Mouse (Mus musculus): Measurements from ENCODE around the gene Ywhab.

The Ywhab gene

DNA sequence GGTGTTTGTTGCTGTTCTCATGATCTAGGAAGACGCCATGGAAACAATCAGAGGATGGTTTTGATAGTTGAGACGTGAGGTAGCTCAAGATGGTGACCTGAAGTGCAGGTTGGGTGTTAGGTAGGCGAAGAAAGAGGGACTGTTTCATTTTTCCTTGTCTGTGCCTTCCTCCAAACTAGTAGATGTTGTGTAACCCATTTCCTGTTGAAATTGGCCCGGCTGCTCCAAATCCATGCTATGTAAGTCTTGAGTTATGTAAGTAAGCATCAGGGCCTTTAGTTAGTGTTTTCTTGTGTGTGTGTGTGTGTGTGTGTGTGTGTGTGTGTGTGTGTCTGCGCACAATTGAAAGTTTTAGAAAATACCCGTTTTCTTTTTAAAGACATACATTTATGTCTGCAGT lies 14.5 kb downstream of the Ywhab start:
- DNase-seq (ENCODE audit: low spot score in 2 of 2): no peak

DNA sequence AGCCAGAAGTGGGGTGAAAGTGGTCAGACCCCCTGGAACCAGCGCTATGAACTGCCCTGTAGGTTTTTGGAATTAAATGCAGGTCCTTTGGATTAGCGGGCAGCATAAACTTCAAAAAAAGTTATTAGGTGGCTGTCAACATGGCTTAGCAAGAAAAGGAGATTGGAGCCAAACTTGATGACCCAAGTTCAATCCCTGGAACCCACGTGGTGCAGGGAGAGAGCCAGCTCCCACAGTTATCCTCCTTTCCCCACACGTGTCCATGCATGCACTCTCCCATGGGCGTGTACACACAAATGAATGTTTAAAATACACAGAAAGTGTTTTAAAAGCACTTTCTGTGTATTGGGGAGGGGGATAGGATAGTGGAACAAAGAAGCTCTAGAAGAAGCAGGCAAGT lies 15.7 kb downstream of the Ywhab start:
- no peak for DNase-seq (ENCODE audit: low spot score in 2 of 2)

DNA sequence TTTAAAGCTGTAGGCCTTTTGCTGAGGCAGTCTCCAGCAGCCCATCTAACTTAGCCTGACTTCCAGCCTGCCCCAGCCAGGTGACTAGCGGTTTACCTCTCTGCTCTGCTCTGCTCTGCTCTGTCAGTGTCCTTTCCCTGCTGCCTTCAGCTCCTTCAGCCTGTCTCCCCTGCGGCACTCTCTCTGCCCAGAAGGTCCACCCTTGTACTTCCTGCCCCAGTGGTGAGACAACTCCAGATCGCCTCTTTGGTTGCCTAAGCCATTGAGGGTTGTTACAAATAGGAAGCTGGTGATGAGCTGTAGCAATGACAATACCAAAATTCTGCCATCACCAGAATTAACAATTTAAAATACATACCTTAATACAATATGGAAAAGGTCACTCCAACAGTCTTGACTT lies 16.2 kb downstream of the Ywhab start:
- DNase-seq (ENCODE audit: low spot score in 2 of 2): no peak

DNA sequence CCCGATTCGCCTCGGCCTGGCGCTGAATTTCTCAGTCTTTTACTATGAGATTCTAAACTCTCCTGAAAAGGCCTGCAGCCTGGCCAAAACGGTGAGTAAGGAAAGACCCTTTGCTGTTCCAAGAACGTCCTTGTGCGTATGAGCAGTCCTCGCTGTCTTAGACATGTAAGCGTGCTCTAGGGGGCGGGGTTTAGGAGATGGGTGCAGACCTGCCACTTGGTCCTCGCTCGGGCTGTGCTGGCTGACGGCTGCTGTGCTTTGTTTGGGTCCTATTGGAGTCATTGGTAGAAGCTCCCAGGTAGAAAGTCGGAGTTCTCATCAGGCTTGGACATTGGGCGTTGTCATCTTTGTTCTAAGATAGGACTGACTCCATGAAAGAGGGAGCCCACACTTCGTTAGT lies 20.5 kb downstream of the Ywhab start:
- DNase-seq (ENCODE audit: low spot score in 2 of 2): no peak

DNA sequence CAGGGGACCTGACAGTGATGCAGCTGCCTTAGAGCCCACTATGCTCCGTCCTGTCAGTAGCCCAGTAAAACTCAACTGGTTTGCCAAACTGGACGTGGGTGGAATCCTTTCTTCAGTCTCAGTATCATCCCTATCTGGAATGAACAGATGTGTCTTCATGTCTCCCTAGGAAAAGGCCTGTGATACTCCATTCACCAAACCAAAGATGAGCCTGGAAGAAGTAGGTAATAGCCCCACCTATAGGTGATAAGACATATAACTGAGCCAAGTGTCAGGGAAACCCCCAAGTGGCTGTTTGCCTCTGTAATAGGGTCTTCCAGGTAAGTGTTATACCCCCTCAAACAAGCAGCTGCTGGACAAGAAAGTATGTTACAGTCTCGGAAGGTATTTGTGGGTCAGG lies 24.1 kb downstream of the Ywhab start:
- no peak for DNase-seq (ENCODE audit: low spot score in 2 of 2)

DNA sequence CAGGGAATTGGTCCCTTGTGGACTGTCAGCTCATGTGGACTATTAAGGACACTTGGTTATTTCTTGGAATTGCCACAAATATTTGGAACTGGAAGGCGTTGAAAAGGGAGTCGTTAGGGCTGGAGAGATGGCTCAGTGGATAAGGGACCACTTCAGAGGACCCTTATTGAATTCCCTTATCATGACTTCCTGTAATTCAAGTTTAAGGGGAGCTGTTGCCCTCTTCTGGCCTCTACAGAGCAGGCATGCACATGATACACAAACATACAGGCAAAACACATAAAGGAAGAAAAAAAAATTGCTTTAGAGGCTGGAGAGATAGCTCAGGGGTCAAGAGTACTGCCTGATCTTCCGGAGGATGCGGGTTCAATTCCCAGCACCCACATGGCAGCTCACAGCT lies 25.2 kb downstream of the Ywhab start:
- DNase-seq (ENCODE audit: low spot score in 2 of 2): no peak

DNA sequence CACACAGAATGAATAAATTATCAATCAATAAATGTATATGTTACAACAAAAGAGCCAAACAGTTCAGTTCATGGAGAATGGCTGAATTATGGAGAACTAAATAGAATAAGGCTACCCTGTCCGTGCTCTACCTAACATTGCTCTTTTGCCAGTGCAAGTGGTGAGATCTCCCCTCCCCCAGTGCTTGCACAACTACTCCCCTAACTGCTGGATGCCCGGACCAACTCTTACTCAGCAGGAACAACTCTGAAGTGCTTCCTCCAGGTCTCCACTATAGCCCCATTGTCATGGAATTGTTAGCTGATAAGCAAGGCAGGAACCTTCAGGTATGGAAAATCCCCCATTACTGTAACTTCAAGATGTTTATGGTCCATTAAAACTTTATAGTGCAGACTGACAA lies 27.3 kb downstream of the Ywhab start:
- DNase-seq (ENCODE audit: low spot score in 2 of 2): no peak

DNA sequence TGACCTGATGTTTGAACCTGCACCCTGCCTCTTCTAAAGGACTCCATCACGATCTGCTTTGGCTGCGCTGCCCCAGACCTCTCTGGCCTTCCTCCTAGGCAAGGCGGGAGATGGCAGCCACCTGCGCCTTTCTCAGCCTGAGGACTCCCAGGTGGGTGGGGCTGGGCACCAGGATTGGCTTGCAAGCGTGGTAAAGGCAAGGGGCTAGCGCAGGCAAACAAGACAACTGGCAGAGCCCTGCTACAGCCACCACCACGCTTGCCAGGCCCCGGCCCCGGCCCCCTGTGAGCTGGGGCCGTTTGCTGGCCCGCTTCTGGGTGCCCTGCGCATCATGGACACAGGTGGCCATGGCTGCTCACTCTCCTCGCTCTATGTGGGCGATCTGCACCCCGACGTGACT lies 30.4 kb downstream of the Ywhab start, which contains the start of gene Pabpc1l:
TSS of gene Pabpc1l (plus strand) at position 301 of the 400 bp plus-strand sequence.
- no peak for DNase-seq (ENCODE audit: low spot score in 2 of 2)

DNA sequence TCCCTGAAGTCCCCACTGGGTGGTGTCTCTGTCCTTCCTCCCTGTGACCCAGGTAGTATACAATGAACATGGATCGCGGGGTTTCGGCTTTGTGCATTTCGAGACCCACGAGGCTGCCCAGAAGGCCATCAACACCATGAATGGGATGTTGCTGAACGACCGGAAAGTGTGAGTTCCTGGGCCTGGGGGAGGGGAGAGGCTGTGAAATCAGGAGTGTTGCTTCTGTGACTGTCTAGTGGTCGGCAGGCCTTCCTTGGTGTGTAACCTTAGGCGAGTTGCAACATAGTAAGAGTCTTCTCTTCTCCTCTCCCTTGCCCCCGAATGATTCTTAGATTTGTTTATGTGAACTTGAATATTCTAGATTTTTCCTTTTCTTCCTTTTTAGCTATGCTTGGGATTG lies 36.4 kb downstream of the Ywhab start:
- DNase-seq (ENCODE audit: low spot score in 2 of 2): no peak

DNA sequence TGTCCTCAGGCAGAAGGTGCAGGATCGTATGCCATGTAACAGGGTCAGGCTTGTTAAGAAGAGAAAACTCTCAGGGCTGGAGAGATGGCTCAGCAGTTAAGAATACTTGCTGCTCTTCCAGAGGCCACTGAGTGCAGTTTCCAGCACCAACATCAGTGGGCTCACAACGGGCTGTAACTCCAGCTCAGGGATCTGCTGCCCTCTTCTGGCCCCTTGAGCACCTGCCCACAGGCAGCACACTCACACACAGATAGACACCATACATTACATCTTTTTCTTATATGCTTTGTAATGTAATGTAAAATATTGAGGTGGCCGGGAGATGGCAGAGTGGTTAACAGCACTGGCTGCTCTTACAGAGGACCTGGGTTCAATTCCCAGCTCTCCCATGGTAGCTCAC lies 38.2 kb downstream of the Ywhab start:
- no peak for DNase-seq (ENCODE audit: low spot score in 2 of 2)

DNA sequence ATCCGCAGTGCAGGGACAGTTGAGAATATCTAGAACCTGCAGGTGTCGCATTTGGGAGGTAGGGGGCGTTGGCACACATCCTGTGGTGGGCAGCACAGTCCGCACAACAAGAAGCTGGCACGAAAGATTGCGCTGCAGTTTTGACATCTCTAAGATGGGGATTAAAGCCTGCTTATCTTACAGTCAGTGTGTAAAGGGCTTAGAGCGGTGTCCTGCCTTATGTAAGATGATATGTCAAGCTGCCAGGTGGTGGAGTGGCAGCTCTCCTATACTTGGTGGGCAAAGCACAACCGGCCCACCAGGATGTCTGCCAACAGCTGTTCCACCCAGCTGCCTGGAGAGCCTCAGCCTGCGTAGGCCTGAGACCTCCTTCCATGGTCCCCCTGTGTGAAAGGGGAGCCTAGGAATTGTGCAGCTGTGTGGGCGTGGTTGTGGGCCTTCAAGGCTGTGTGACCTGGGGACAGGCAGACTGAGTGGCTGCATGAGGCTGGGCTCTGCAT lies 41.8 kb downstream of the Ywhab start:
- no peak for DNase-seq (ENCODE audit: low spot score in 2 of 2)

DNA sequence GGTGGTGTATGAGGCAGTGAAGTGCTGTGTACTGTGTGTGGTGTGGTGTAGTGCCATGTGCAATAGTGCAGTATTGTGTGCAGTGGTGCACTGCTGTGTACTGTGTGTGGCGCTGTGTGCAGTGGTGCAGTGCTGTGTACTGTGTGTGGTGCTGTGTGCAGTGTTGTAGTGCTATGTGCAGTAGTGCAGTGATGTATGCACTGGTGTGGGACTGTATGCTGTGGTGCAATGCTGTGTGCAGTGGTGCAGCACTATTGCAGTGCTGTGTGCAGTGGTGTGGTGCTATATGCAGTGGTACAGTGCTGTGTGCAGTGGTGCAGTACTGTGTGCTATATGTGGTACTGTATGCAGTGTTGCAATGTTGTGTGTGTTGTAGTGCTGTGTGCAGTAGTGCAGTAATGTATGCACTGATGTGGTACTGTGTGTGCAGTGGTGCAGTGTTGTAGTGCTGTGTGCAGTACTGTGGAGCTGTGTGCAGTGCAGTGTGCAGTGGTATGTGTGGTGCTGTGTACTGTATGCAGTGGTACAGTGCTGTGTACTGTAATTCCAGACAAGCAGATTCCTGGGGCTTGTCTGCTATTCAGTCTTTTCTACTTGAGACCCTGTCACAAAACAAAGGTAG lies 43.8 kb downstream of the Ywhab start:
- no peak for DNase-seq (ENCODE audit: low spot score in 2 of 2)

DNA sequence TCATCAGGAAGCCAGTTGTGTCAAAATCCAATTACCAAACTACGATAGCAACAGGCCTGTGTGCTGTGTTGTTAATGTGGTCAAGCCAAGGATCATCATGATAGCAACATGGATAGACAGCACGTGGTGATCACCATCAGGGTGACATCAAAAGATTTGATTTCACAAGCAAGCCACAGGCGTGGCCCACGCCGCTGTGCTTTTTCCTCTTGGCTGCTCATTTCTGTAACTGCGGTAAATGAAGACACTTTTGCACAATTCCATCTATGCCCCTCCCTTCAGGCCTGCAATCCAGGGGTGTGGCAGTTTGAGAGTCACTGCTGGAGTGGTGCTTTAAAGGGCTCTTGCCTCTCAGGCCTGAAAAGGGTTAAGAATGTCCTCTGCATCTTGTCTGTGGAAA lies 46.2 kb downstream of the Ywhab start:
- no peak for DNase-seq (ENCODE audit: low spot score in 2 of 2)

DNA sequence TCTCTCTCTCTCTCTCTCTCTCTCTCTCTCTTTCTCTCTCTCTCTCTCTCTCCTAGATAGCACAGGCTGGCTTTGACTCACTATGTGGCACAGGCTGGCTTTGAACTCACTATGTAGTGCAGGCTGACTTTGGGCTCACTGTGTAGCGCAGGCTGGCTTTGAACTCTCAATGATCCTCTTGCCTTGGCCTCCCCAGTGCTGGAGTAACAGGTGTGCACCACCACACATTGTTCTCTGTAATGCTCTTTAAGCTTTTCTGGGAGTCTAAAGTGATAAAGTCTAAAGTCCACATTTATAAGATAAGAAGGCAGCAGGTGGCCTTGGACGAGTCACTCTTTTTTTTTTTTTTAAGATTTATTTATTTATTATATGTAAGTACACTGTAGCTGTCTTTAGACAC lies 46.8 kb downstream of the Ywhab start:
- DNase-seq (ENCODE audit: low spot score in 2 of 2): no peak

DNA sequence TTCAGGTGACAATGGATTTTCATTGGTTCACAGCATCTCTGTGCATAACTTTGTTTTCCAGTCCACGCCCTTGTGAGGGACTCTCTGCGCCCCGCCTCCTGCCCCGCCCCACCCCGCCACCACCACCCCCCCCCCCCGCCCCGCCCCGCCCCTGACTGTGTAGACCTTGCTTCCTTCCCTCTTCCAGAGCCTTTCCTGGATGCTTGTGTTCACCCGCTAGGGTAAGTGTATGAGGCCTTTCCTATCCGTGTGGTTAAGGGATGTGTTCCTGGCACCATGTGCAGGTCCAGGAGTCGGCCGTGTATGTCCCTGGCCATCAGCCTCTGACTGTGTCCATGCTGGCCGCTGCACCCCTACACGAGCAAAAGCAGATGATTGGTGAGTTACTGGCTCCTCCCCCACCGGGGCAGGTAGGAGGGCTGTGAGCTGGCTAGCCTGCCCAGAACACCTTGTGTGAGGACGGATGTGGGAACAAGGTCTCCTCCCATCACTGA lies 52.5 kb downstream of the Ywhab start:
- DNase-seq (ENCODE audit: low spot score in 2 of 2): no peak

DNA sequence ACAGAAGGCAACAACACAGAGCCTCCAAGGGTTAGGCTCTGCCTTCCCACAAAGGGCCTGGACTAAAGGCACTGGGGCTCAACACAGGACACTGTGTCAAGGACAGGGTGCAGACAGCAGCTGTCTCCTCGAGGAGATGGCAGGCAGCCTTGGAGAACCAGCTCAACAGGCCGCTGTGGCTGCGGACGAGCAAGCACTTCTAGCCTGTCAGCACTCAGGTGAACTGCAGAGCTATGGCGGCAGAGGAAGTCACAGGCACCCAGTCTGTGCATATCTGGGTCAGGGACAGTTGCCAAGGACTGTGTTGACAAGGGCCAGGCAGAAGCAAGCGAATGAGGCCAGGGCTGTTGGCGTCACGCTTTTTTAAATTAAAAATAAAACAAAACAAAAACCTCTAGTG lies 59.0 kb downstream of the Ywhab start:
- DNase-seq (ENCODE audit: low spot score in 2 of 2): no peak

DNA sequence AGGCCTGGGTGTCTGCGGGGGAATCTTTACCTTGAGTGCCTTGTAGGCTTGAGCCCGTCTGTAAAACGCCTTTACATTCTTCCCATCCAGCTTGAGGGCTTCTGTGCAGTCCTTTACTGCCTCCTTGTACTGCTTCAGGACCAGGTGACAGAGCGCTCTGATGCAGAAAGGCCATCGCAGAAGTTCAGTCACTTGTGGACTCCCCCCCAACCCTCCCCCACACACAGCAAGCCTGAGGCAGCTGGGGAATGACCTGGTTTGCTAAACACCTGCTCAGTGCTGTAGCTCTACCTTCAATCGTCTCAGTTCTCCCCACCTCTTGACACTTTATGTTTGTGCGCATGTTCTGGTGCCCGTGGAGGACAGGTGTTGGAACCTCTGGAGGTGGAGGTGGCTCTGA lies 59.9 kb downstream of the Ywhab start:
- DNase-seq (ENCODE audit: low spot score in 2 of 2): no peak

DNA sequence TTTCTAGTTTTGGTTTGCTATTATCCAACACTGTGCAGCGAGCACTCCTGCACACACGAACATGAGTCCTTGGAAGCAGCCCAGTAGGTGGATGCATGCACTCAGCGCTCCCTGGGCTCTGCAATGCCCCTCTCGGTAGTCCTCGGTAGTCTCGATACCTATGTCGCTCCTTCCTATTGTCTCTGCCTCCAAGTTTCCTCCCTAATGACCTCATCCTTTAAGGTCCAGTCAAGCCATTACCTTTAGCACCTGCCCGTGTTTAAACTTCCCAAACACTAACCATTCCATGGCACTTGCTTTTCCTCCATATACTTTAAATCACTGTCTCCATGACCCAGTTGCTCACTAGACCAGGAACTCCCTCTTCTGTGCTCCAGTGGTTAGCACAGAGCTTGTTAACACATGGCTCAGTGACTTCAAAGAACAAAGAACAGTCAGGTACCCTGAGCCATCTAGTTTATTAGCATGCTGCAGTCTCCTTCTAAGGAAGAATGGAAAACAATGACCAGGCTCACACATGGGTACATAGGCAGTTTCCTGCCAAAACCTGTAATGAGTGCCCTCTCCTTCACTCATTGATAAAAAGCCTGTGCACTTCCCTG lies 65.0 kb downstream of the Ywhab start:
- no peak for DNase-seq (ENCODE audit: low spot score in 2 of 2)

Measured in frontal cortex, postnatal 36 days (tissue).